8 mouse cellular contexts compared by ENCODE assay signal in the genomic region with DNA sequence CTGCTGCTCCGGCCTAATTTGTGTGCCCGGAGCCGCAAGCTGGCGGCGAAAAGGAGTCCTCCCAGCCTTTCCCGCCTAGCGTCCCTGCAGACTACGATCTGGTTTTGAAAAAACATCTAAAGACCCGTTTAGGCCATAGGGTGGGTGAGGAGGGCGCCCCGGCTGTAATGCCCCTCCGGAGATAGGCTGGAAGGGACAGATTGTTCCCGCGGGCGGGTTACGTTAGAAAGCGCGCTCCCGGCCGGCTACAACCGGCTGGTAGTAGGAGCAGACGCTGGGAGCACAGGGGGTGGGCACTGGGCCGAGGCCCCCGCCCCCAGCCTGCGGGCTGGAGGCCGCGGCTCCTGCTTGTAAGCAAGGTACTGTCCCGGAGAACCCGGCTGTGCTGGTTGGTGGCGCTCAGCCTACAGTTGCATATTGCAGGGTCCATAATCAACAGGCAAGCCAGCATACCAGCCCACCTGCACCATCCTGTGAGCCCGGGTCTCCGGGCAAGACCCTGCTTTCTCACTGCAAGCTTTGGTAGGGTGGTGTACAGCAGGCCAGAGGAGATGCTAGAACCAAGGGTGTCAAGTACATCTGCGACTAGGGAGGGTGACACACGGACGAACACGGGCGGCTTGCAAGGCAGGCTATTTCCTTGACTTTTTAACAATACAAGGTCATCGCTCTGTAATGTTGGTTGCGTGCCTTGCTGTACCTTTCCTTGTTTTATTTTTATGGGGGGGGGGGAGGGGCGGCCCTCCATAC. TPM values are rescaled to one million over a fixed set of nuclear protein-coding genes. Genes with fewer than 3 reads are reported as not detected.
A peak's percentile ranks its signal among the peaks of the same experiment; 100 is the strongest.
DNase-seq lines count a peak whose midpoint lies in the region; ATAC-seq lines count a peak whose summit lies in the region.

A gene (minus strand): TSS at position 197 of the 750 bp plus-strand sequence.

- no peaks in the 10 kb centered on the region for H3K9me3 ChIP-seq in embryonic facial prominence, embryonic 10.5 days
- no peaks in the 10 kb centered on the region for H3K9me3 ChIP-seq in intestine, embryonic 16.5 days (ENCODE audit: control insufficient read depth, low read length)
- H3K9me3 ChIP-seq in limb, embryonic 10.5 days (replicated peaks) = no peaks in the 10 kb centered on the region

- under 1% methylated on average over 40 of the region's 40 CpGs for WGBS in embryonic facial prominence, embryonic 10.5 days
- WGBS in intestine, embryonic 16.5 days = under 1% methylated on average over 40 of the region's 40 CpGs
- under 1% methylated on average over 40 of the region's 40 CpGs for WGBS in limb, embryonic 10.5 days

- peak within 1 kb of the TSS; percentile 80 for H3K27ac ChIP-seq in embryonic facial prominence, embryonic 10.5 days (replicated peaks)
- H3K27ac ChIP-seq in intestine, embryonic 16.5 days (ENCODE audit: low read length) = no peak within 1 kb of the TSS
- peak within 1 kb of the TSS; percentile 77 for H3K27ac ChIP-seq in limb, embryonic 10.5 days

- H3K4me3 ChIP-seq in embryonic facial prominence, embryonic 10.5 days = peak within 1 kb of the TSS; percentile 83
- peak within 1 kb of the TSS; percentile 74 for H3K4me3 ChIP-seq in intestine, embryonic 16.5 days (ENCODE audit: low read length)
- peak within 1 kb of the TSS; percentile 74 for H3K4me3 ChIP-seq in limb, embryonic 10.5 days

- peak within 1 kb of the TSS; percentile 73 for H3K9ac ChIP-seq in intestine, embryonic 16.5 days (ENCODE audit: low read depth, low read length)

- H3K4me1 ChIP-seq in embryonic facial prominence, embryonic 10.5 days = peaks cover 25% of the 10 kb centered on the region
- peaks cover 12% of the 10 kb centered on the region for H3K4me1 ChIP-seq in intestine, embryonic 16.5 days (ENCODE audit: control insufficient read depth, insufficient read depth, low read length)
- H3K4me1 ChIP-seq in limb, embryonic 10.5 days = peaks cover 33% of the 10 kb centered on the region

- H3K4me2 ChIP-seq in intestine, embryonic 16.5 days (ENCODE audit: low read depth, low read length) = peak within 1 kb of the TSS; percentile 100

- DNase-seq in thymus, postnatal 4 days = peak; percentile 52
- no peak for DNase-seq in thymus, postnatal 25 days
- DNase-seq in embryonic facial prominence, embryonic 10.5 days (ENCODE audit: low spot score) = peak; percentile 70
- DNase-seq in limb, embryonic 10.5 days (ENCODE audit: low spot score) = peak; percentile 74
- peak; percentile 50 for DNase-seq in mesoderm, embryonic 11.5 days (ENCODE audit: low read depth, low spot score)
- peak; percentile 49 for DNase-seq in right cerebral cortex, postnatal 25 days

- peak; percentile 35 for ATAC-seq in granulocyte monocyte progenitor cell, adult 5-6 weeks (replicated peaks; ENCODE audit: poor library complexity, severe bottlenecking)
- ATAC-seq in intestine, embryonic 16.5 days = peak; percentile 72

- H3K27me3 ChIP-seq in embryonic facial prominence, embryonic 10.5 days (replicated peaks; ENCODE audit: low read depth, poor library complexity, severe bottlenecking) = peaks cover 84% of the 10 kb centered on the region
- peaks cover 24% of the 10 kb centered on the region for H3K27me3 ChIP-seq in intestine, embryonic 16.5 days (replicated peaks; ENCODE audit: control insufficient read depth, insufficient read depth, low read length)
- H3K27me3 ChIP-seq in limb, embryonic 10.5 days (ENCODE audit: low read depth, poor library complexity, severe bottlenecking) = peaks cover 74% of the 10 kb centered on the region

- no peaks in the 10 kb centered on the region for H3K36me3 ChIP-seq in embryonic facial prominence, embryonic 10.5 days (replicated peaks)
- no peaks in the 10 kb centered on the region for H3K36me3 ChIP-seq in intestine, embryonic 16.5 days (ENCODE audit: control insufficient read depth, insufficient read depth, low read length)
- no peaks in the 10 kb centered on the region for H3K36me3 ChIP-seq in limb, embryonic 10.5 days

RNA-seq across cellular contexts. Expression of the gene that starts here (rescaled TPM):
- 4.5 and 5.0 TPM in 2 replicates for polyA plus RNA-seq in embryonic facial prominence, embryonic 10.5 days (2016; fragmentation: Nextera tagmentation; extraction: Ambion mirVana)
- 0.02 and 0.04 TPM in 2 replicates for total RNA-seq in granulocyte monocyte progenitor cell, adult 5-6 weeks (2014; fragmentation: Nextera tagmentation)
- 0.26 and 0.93 TPM in 2 replicates for total RNA-seq in granulocyte monocyte progenitor cell, adult 5-6 weeks (2017)
- 0.98 and 1.2 TPM in 2 replicates for polyA plus RNA-seq in intestine, embryonic 16.5 days (2015; fragmentation: Nextera tagmentation; extraction: Ambion mirVana)
- polyA plus RNA-seq in limb, embryonic 10.5 days (2016; fragmentation: Nextera tagmentation; extraction: Ambion mirVana) = 3.7 and 4.2 TPM in 2 replicates

Comparison
In these comparisons a context has a peak if more than half of its experiments do, and no peak if none do; other contexts are left out.
1. Peak in ATAC-seq in granulocyte monocyte progenitor cell, adult 5-6 weeks; RNA of the gene not detected or under 1 TPM.